Mouse (Mus musculus) large intestine, adult 2 months (tissue): ENCODE measurements around the gene Htra2. TPM values are rescaled to one million over a fixed set of nuclear protein-coding genes. Genes with fewer than 3 reads are reported as not detected.
A peak's percentile ranks its signal among the peaks of the same experiment; 100 is the strongest.

Experiments used
- DNase-seq: peaks from one replicate; pipeline ENCODE4 v3.0.0-alpha.2; 2012; ENCODE audit warnings: low read depth, low spot score
- WGBS: fragments of 180-500 bp; shearing (Covaris S2); methylation state at CpG from one replicate; pipeline ENCODE4 v1.1.7; 2018; 5-methylcytosine and 5-hydroxymethylcytosine counted together
- polyA plus RNA-seq: library from polyadenylated mRNA; depleted of rRNA; stranded (reverse); fragments of >200 nt; gene quantifications from 2 replicates; pipeline ENCODE4 v1.2.3, GENCODE M21; 2012

Gene Htra2
- polyA plus RNA-seq, 1 experiment, result 39.9 TPM

- no peak for DNase-seq
- WGBS, result 2% methylated on average over 23 of the region's 24 CpGs
These were observed 16.1 kb upstream of the Htra2 start for GRCm38 (mm10) chr6:83071220-83071619.

- WGBS, result 2% methylated on average over 57 of the region's 58 CpGs
- no peak for DNase-seq
These were observed 15.5 kb upstream of the Htra2 start for GRCm38 (mm10) chr6:83070311-83071219.

GRCm38 (mm10) chr6:83070247-83070310 lies 15.0 kb upstream of the Htra2 start, which contains the start of gene Tlx2:
TSS of gene Tlx2 (minus strand) at chr6:83070293.
- no peak for DNase-seq
- WGBS, result 1% methylated on average over 10 of the region's 10 CpGs

- DNase-seq, result no peak
- WGBS, result 2% methylated on average over 68 of the region's 69 CpGs
These were observed 14.6 kb upstream of the Htra2 start for GRCm38 (mm10) chr6:83069488-83070246.

- DNase-seq, result no peak
- 2% methylated on average over 81 of the region's 81 CpGs for WGBS
These were observed 13.8 kb upstream of the Htra2 start for GRCm38 (mm10) chr6:83068706-83069487.

- no peak for DNase-seq
- 30% methylated on average over 8 of the region's 8 CpGs for WGBS
These were observed 13.1 kb upstream of the Htra2 start for GRCm38 (mm10) chr6:83068221-83068620.

- WGBS, result 64% methylated on average over 6 of the region's 6 CpGs
- no peak for DNase-seq
These were observed 11.4 kb upstream of the Htra2 start for GRCm38 (mm10) chr6:83066441-83066840.

- DNase-seq, result no peak
- 67% methylated on average over 8 of the region's 8 CpGs for WGBS
These were observed 10.9 kb upstream of the Htra2 start for GRCm38 (mm10) chr6:83065995-83066394.

- no peak for DNase-seq
- WGBS, result 84% methylated on average over 2 of the region's 2 CpGs
These were observed 3.7 kb upstream of the Htra2 start for GRCm38 (mm10) chr6:83058725-83059124.

- WGBS, result 29% methylated on average over 3 of the region's 3 CpGs
- peak; percentile 94 for DNase-seq
These were observed 2.7 kb upstream of the Htra2 start, which contains the start of gene Dqx1 for GRCm38 (mm10) chr6:83057790-83058189. TSS of gene Dqx1 (plus strand) at chr6:83057844.

GRCm38 (mm10) chr6:83054074-83054851 lies 810 bp downstream of the Htra2 start, which contains the start of gene Aup1:
TSS of gene Aup1 (plus strand) at chr6:83054521.
- WGBS, result under 1% methylated on average over 64 of the region's 64 CpGs
- peak; percentile 90 for DNase-seq

- WGBS, result 10% methylated on average over 26 of the region's 26 CpGs
- DNase-seq, result no peak
These were observed 1.7 kb downstream of the Htra2 start for GRCm38 (mm10) chr6:83053136-83053960.

- WGBS, result 76% methylated on average over 10 of the region's 10 CpGs
- DNase-seq, result no peak
These were observed 5.7 kb downstream of the Htra2 start for GRCm38 (mm10) chr6:83049367-83049766.

GRCm38 (mm10) chr6:83044742-83045141 lies 10.3 kb downstream of the Htra2 start:
- DNase-seq, result no peak

GRCm38 (mm10) chr6:83043993-83044392 lies 11.1 kb downstream of the Htra2 start:
- DNase-seq, result no peak
- WGBS, result 94% methylated on average over 5 of the region's 5 CpGs

More at GRCm38 (mm10) chr6:83044742-83045141, 10.3 kb downstream of the Htra2 start:
- 60% methylated on average over 9 of the region's 9 CpGs for WGBS

GRCm38 (mm10) chr6:83043561-83043960 lies 11.5 kb downstream of the Htra2 start:
- 71% methylated on average over 6 of the region's 6 CpGs for WGBS
- no peak for DNase-seq

GRCm38 (mm10) chr6:83040601-83041000 lies 14.5 kb downstream of the Htra2 start:
- DNase-seq, result no peak
- WGBS, result 88% methylated on average over 5 of the region's 5 CpGs

- 13% methylated on average over 24 of the region's 24 CpGs for WGBS
- DNase-seq, result peak; percentile 94
These were observed 16.5 kb downstream of the Htra2 start for GRCm38 (mm10) chr6:83038496-83039012.
